Mouse (Mus musculus) forebrain, postnatal 0 days (tissue): ENCODE measurements around the gene Trim15. TPM values are rescaled to one million over a fixed set of nuclear protein-coding genes. Genes with fewer than 3 reads are reported as not detected.

ENCODE experiments used
- ATAC-seq: fragments of 200-750 bp; cut with Nextera tagmentation; 2 replicates; pipeline ENCODE4 v1.8.0; 2017; ENCODE audit warnings: mild to moderate bottlenecking, moderate library complexity
- DNase-seq: peaks from one replicate; pipeline ENCODE4 v3.0.0-alpha.2; 2015
- H3K27ac ChIP-seq: fragments of 300-500 bp; sonication (generic); 2 replicates; pipeline ENCODE4 v1.5.1; 2014; ENCODE audit warnings: low read depth, mild to moderate bottlenecking, antibody characterized with exemption, low read length, moderate library complexity, mixed read lengths
- H3K27me3 ChIP-seq: fragments of 300-500 bp; sonication (generic); 2 replicates; pipeline ENCODE4 v1.6.1; 2014; ENCODE audit warnings: mild to moderate bottlenecking, low read length, mixed read lengths; ENCODE audit not compliant: insufficient read depth
- H3K36me3 ChIP-seq: fragments of 300-500 bp; sonication (generic); 2 replicates; pipeline ENCODE4 v1.6.1; 2014; ENCODE audit warnings: mild to moderate bottlenecking, moderate library complexity; ENCODE audit not compliant: insufficient read depth
- H3K4me1 ChIP-seq: fragments of 300-500 bp; sonication (generic); 2 replicates; pipeline ENCODE4 v1.6.1; 2014; ENCODE audit warnings: antibody characterized with exemption; ENCODE audit not compliant: insufficient read depth
- H3K4me2 ChIP-seq: fragments of 300-500 bp; sonication (generic); 2 replicates; pipeline ENCODE4 v1.6.1; 2014; ENCODE audit warnings: low read depth, mild to moderate bottlenecking, moderate library complexity
- H3K4me3 ChIP-seq: fragments of 300-500 bp; sonication (generic); 2 replicates; pipeline ENCODE4 v1.5.1; 2014; ENCODE audit warnings: low read depth, low read length, mixed read lengths
- H3K9ac ChIP-seq: fragments of 300-500 bp; sonication (generic); 2 replicates; pipeline ENCODE4 v1.6.1; 2014; ENCODE audit warnings: mild to moderate bottlenecking
- H3K9me3 ChIP-seq: fragments of 300-500 bp; sonication (generic); 2 replicates; pipeline ENCODE4 v1.6.1; 2016; ENCODE audit warnings: low read length
- CTCF ChIP-seq: sonication (generic); IDR thresholded peaks from 2 replicates; pipeline ENCODE4 v1.5.1; 2016; ENCODE audit warnings: antibody characterized with exemption, control low read depth, low read depth
- WGBS: fragments of 180-500 bp; shearing (Covaris S2); extraction: QIAGEN DNeasy Blood & Tissue Kit; methylation state at CpG from one replicate; pipeline ENCODE4 v1.1.7; 2014; 5-methylcytosine and 5-hydroxymethylcytosine counted together
- polyA plus RNA-seq: library from polyadenylated mRNA; unstranded; fragments of >200 nt; fragmentation: Nextera tagmentation; extraction: Ambion mirVana; gene quantifications from 2 replicates; pipeline ENCODE4 v1.2.1, GENCODE M21; 2015
- total RNA-seq: library from RNA; depleted of rRNA; stranded (reverse); fragments of >200 nt; gene quantifications from 2 replicates; pipeline ENCODE4 v1.2.3, GENCODE M21; 2014

The Trim15 gene
- total and polyA plus RNA-seq, 2 experiments from 2014 or later: 0.19 to 0.31 TPM

GRCm38 (mm10) chr17:36840961-36841445 is 26.0 kb downstream of the Trim15 start:
- TF ChIP-seq CTCF: no peak

DNA sequence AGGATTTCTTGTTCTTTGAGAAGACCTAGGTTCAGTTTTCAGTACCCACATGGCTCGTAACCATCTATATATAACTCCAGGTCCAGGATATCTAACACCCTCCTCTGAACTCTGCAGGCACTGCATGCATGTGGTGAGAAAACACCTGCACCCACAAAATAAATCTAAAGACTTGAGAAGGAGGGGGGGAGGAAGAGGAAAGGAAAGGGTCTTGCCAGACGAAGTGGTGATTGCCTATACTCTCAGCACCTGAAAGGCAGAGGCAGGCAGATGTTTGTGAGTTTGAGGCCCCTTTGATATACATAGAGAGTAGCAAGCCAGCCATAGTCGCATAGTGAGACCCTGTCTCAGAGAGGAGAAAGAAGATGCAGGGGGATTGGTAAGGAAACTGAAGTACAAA is 27.1 kb downstream of the Trim15 start:
- no peak for ATAC-seq
- Histone ChIP-seq H3K36me3 (0 out of 2 replicates have a peak, but pooled peaks cover 2% of the 10 kb centered on the region), H3K4me2 (no peak overlapping the region), H3K9ac (no peak overlapping the region), H3K4me3 (no peak overlapping the region), H3K4me1 (peaks cover 7% of the 10 kb centered on the region; the same call in 1 of the 2 replicates), H3K27ac (no peak overlapping the region), H3K9me3 (no peaks in the 10 kb centered on the region), H3K27me3 (no peaks in the 10 kb centered on the region)
- no peak for TF ChIP-seq CTCF
- 87% methylated on average over 3 of the region's 3 CpGs for WGBS
- no peak for DNase-seq

More at GRCm38 (mm10) chr17:36840961-36841445, 26.0 kb downstream of the Trim15 start:
- no peak for DNase-seq
- Histone ChIP-seq H3K4me2 (no peak overlapping the region), H3K4me3 (no peak overlapping the region), H3K27ac (no peak overlapping the region), H3K9ac (no peak overlapping the region), H3K36me3 (0 out of 2 replicates have a peak, but pooled peaks cover 2% of the 10 kb centered on the region), H3K27me3 (no peaks in the 10 kb centered on the region), H3K9me3 (no peaks in the 10 kb centered on the region), H3K4me1 (peaks cover 6% of the 10 kb centered on the region; the same call in 1 of the 2 replicates)
- no peak for ATAC-seq

GRCm38 (mm10) chr17:36839001-36839400 is 28.0 kb downstream of the Trim15 start:
- Histone ChIP-seq H3K9ac (no peak overlapping the region), H3K4me3 (no peak overlapping the region), H3K36me3 (0 out of 2 replicates have a peak, but pooled peaks cover 2% of the 10 kb centered on the region), H3K9me3 (no peaks in the 10 kb centered on the region), H3K27me3 (no peaks in the 10 kb centered on the region), H3K4me1 (peaks cover 7% of the 10 kb centered on the region; the same call in 1 of the 2 replicates), H3K4me2 (no peak overlapping the region), H3K27ac (no peak overlapping the region)
- TF ChIP-seq CTCF: no peak
- ATAC-seq: no peak
- no peak for DNase-seq
- WGBS: 84% methylated on average over 5 of the region's 5 CpGs

- no peaks in the 10 kb centered on the region for H3K9me3 ChIP-seq
- H3K4me2 ChIP-seq: peak within 1 kb of the TSS; percentile 66
- peak within 1 kb of the TSS; percentile 93 for H3K4me3 ChIP-seq
- H3K4me1 ChIP-seq: peaks cover 7% of the 10 kb centered on the region; the same call in 1 of the 2 replicates
- DNase-seq: peak; percentile 96
- H3K27me3 ChIP-seq: no peaks in the 10 kb centered on the region
- no peak for TF ChIP-seq CTCF
- no peaks in the 10 kb centered on the region for H3K36me3 ChIP-seq
- H3K9ac ChIP-seq: peak within 1 kb of the TSS; percentile 84
- peak within 1 kb of the TSS; percentile 90 for H3K27ac ChIP-seq
- ATAC-seq: peak; percentile 99
- WGBS: under 1% methylated on average over 50 of the region's 58 CpGs
Measured at GRCm38 (mm10) chr17:36836874-36837647, 29.9 kb downstream of the Trim15 start, which contains the start of gene Trim26. TSS of gene Trim26 (plus strand) at chr17:36837134.

- no peak; the same call in none of the 2 replicates for TF ChIP-seq CTCF
- H3K4me3 ChIP-seq: peak overlapping the region; percentile 93
- peaks cover 7% of the 10 kb centered on the region; the same call in 1 of the 2 replicates for H3K4me1 ChIP-seq
- ATAC-seq: no peak
- no peaks in the 10 kb centered on the region for H3K36me3 ChIP-seq
- DNase-seq: no peak
- H3K27me3 ChIP-seq: no peaks in the 10 kb centered on the region
- H3K9ac ChIP-seq: peak overlapping the region; percentile 84
- H3K27ac ChIP-seq: peak overlapping the region; percentile 54; the same call in 1 of the 2 replicates
- no peaks in the 10 kb centered on the region for H3K9me3 ChIP-seq
- peak overlapping the region; percentile 66 for H3K4me2 ChIP-seq
- WGBS: 19% methylated on average over 3 of the region's 3 CpGs
Measured at GRCm38 (mm10) chr17:36836427-36836812, 30.6 kb downstream of the Trim15 start.

DNA sequence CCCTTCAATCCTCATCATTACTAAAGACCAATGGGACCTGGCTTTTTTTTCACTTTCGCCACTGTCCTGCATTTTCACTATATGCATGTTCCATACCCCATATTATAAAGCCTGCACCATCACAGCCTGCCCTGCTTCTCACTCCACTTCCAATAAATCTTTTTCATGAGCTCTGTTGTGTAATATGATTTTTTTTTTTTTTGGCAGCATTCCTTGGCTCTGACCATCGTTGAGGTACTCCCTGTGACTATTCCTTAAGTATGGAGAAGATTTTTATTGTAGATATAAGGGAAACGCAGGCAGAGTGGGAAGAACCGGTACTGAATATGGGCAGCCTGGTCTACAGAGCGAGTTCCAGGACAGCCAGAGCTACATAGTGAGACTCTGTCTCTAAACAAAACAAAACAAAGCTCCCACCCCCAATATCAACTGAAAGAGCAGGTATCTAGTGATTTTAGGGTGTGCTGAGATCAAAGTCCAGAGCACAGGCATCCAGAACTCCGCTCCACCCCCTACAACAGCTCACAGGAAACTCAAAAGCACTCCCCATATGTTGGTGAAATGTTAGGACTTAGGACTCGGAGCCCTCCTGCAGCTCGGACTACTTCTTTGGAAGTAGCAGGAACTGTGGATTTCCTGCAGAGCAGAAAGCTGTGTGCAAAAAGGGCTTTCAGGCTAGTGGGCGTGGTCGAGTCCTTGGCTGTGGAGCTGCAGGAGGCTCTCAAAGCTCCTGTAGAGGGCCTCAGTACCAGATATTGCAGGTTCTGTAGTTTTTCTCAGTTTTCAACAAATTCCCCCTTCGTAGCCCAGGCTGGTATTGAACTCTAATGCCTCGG is 31.2 kb downstream of the Trim15 start:
- H3K4me3 ChIP-seq: peak overlapping the region; percentile 93; the same call in 1 of the 2 replicates
- H3K4me2 ChIP-seq: peak overlapping the region; percentile 66
- ATAC-seq (0 out of 2 replicates have a peak, but pooled peaks have one; percentile 7), DNase-seq (peak; percentile 49)
- WGBS: 37% methylated on average over 12 of the region's 12 CpGs
- H3K9ac ChIP-seq: no peak overlapping the region
- H3K27me3 ChIP-seq: no peaks in the 10 kb centered on the region
- H3K36me3 ChIP-seq: no peaks in the 10 kb centered on the region
- peaks cover 7% of the 10 kb centered on the region; the same call in 1 of the 2 replicates for H3K4me1 ChIP-seq
- no peaks in the 10 kb centered on the region for H3K9me3 ChIP-seq
- TF ChIP-seq CTCF: peak; percentile 46
- 0 out of 2 replicates have a peak overlapping the region, but pooled peaks have one; percentile 54 for H3K27ac ChIP-seq
